Mouse (Mus musculus) CD4-positive, CD25-positive, alpha-beta regulatory T cell, adult 4 months (primary cell): ENCODE data around the gene Olfr3. TPM values are rescaled to one million over a fixed set of nuclear protein-coding genes. Genes with fewer than 3 reads are reported as not detected.

ENCODE experiments used
- ATAC-seq: one replicate; pipeline ENCODE4 v1.8.0; 2017
- polyA plus RNA-seq, 2 experiments: library from polyadenylated mRNA; unstranded; fragments of 100-300 nt; shearing (Covaris generic); gene quantifications; one replicate each; pipeline ENCODE4 v1.2.1; 2017

Gene Olfr3
- polyA plus RNA-seq: not detected

- ATAC-seq: no peak
These were observed at the start of gene Olfr3 for GRCm38 (mm10) chr2:36816932-36817331. Olfr3 (minus strand) TSS chr2:36817032.

DNA sequence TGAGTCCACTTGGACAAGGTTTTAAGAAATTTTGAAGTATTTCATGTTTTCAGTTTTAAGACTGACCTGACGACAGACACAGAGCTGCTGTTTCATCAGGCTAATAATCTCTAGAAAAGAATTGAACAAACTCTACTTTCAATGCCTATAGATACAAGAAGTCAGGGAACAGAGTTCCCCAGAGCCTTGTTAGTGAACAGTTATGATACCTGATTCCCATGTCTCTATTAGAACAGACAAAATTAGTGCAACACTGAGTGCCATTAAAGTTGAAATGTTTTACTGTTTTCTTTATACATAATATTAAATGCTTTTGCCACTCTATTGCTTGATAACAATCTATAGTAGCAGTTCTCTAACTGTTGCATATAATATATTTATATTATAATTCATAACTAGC, 45.7 kb upstream of the Olfr3 start, which contains the start of gene Olfr351:
Olfr351 (minus strand) TSS at position 101 of the 400 bp plus-strand sequence.
- no peak for ATAC-seq

DNA sequence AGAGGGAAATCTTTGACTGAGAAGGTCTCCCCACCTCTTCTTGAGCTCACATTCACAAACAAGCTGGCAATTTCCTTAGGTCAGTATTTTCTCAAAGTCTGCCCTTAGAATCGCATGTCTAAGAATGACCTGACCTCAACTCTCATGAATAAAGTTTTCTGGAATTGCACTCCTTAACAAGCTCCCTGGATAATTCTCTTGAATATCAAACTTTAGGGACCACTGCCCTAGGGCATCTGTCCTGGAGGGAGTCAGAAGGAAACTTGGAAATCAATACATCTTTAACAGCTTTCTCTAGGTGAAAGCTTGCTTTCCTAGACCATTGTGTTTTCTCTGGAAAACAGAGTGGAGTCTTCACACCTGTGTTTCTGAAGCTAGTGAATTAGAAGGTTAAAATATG, 29.2 kb upstream of the Olfr3 start, which contains the start of gene Olfr350:
Olfr350 (plus strand) TSS at position 301 of the 400 bp plus-strand sequence.
- ATAC-seq: no peak

DNA sequence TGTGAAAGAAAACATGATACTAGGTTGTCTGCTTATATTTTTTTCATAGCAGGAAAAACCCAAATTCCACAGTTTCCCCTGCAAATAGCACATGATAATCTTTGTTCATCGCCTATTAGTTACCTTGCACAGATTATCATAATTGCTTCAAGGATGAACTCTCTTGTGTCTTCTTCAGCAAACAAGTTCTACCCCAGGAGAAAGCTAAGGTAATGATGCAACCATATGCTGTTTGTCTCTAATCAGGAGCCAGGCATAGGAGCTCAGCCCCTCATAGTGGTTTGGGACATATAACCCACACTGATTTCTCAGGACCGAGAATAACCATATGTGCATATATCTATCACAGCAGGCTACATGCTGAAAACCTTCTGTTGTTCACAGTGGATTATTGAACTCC, 26.6 kb downstream of the Olfr3 start, which contains the start of gene Olfr50:
Olfr50 (plus strand) TSS at position 301 of the 400 bp plus-strand sequence.
- ATAC-seq: no peak

GRCm38 (mm10) chr2:36783976-36784375, 32.9 kb downstream of the Olfr3 start, which contains the start of gene Olfr348:
Olfr348 (plus strand) TSS chr2:36784276.
- no peak for ATAC-seq

Other genes starting within 250 kb of the Olfr3 start
- not detected for gene Olfr345, start 177.0 kb downstream of the Olfr3 start, polyA plus RNA-seq
- not detected for gene Olfr346, start 131.2 kb downstream of the Olfr3 start, polyA plus RNA-seq
- not detected for gene Olfr347, start 85.1 kb downstream of the Olfr3 start, polyA plus RNA-seq
- not detected for gene Olfr348, start 32.8 kb downstream of the Olfr3 start, polyA plus RNA-seq
- gene Olfr50, start 26.5 kb downstream of the Olfr3 start, polyA plus RNA-seq: not detected
- not detected for gene Olfr350, start 29.3 kb upstream of the Olfr3 start, polyA plus RNA-seq
- gene Olfr351, start 45.6 kb upstream of the Olfr3 start, polyA plus RNA-seq: not detected
- gene Olfr352, start 51.4 kb upstream of the Olfr3 start, polyA plus RNA-seq: not detected
- gene Olfr353, start 75.9 kb upstream of the Olfr3 start, polyA plus RNA-seq: not detected
- gene Olfr354, start 88.6 kb upstream of the Olfr3 start, polyA plus RNA-seq: under 1 TPM in 1 of 2 experiments, not detected in 1; 0.09 TPM
- gene Olfr355, start 111.9 kb upstream of the Olfr3 start, polyA plus RNA-seq: under 1 TPM in 1 of 2 experiments, not detected in 1; 0.44 TPM
- gene Olfr356, start 120.1 kb upstream of the Olfr3 start, polyA plus RNA-seq: not detected
- gene Olfr357, start 176.8 kb upstream of the Olfr3 start, polyA plus RNA-seq: not detected
- not detected for gene Olfr358, start 192.3 kb upstream of the Olfr3 start, polyA plus RNA-seq
- gene Olfr360, start 248.7 kb upstream of the Olfr3 start, polyA plus RNA-seq: not detected